Mouse (Mus musculus) forelimb bud, embryonic 11.5 days (tissue): ENCODE measurements at regions not wholly inside any gene's neighbourhood (a gene's known extent, or its start where the extent isn't known, plus 50 kb on each side); places are given as distances from the start of the nearest gene placed in this dataset.

Source experiments
- DNase-seq: peaks from one replicate; pipeline ENCODE4 v3.0.0-alpha.2; 2012; ENCODE audit warnings: low read depth, low spot score

- DNase-seq, result no peak
These were observed 1400.5 kb upstream of the Lrrc6 start for GRCm38 (mm10) chr15:67901191-67901601.

DNA sequence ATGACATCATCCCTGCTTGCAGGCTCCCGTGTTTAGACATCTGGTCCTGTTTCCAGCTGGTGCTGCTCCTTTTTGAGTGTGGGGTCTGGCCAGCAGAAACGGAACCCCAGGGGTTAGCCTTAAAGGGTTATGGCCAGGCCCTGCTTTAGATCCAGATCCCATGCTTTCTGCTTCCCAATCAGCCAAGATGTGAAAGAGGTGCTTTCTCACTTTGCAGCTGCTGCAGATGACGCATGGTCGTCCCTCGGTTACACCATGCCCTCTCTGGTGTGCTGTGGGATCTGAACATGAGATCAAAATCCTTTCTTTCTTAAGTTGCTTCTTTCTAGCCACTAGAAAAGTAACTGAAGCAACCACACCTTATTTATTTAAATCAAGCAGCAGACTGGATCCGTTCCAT is 1399.1 kb upstream of the Lrrc6 start:
- no peak for DNase-seq

GRCm38 (mm10) chr15:67898959-67899403 is 1398.3 kb upstream of the Lrrc6 start:
- DNase-seq, result no peak

DNA sequence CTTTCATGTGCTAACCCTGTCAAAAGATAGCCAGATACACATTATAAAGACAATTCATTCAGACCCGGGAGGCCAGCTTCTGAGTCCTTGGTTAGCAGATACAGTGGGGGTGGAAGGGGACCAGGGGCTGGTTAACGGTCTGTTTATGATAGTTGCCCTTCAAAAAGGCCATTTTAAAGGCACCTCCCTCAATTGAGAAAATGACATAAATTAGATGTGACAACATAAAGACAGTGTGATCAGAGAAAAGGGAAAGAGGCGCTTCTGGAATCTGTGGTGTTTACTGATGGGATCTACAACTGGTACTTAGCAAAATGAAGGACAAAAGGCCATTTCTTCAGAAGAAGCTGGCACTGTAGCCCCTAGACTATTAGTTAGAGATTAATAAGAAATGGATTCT is 1391.4 kb upstream of the Lrrc6 start:
- DNase-seq, result no peak

- DNase-seq, result no peak
These were observed 1390.0 kb upstream of the Lrrc6 start for GRCm38 (mm10) chr15:67890612-67891304.

- DNase-seq, result no peak
These were observed 1387.8 kb upstream of the Lrrc6 start for GRCm38 (mm10) chr15:67888548-67888947.

- DNase-seq, result no peak
These were observed 1354.6 kb upstream of the Lrrc6 start for GRCm38 (mm10) chr15:67855291-67855690.

- DNase-seq, result no peak
These were observed 1349.4 kb upstream of the Lrrc6 start for GRCm38 (mm10) chr15:67850118-67850517.

GRCm38 (mm10) chr15:67845707-67846106 is 1345.0 kb upstream of the Lrrc6 start:
- no peak for DNase-seq

- no peak for DNase-seq
These were observed 1340.0 kb upstream of the Lrrc6 start for GRCm38 (mm10) chr15:67840671-67841070.

DNA sequence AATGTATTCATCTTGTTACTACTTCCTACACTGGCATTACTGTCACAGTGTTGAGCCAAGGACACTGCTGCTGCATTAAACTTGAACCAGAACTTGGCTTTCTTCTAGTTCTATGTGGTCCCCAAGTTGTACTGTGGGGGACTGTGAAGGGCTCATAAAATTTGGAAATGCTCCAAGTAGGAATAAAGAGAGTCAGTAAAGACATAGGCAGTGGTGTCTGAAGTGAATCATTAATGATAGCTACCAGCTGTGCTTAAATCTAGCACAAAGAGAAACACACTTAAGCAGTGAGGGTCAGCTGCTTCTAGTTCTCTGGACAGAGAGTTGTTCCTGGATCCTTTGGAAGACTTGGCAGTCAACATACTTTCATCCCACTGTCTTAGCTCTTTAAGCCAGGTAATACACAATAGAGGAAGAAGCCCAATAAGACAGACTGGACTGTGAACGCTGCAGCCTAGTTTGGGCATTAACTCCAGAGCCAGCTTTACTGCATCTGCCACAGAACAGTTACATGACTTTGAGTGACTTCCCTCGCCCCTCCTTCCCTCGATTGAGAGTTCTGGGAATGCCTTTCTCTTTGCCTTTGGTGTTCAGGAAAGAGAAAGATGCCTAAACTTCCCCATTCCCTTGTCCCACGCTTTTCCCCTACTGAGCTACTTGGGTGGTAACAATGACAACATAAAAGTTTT is 1325.2 kb upstream of the Lrrc6 start:
- DNase-seq, result no peak

- DNase-seq, result no peak
These were observed 1322.5 kb upstream of the Lrrc6 start for GRCm38 (mm10) chr15:67823226-67823625.

DNA sequence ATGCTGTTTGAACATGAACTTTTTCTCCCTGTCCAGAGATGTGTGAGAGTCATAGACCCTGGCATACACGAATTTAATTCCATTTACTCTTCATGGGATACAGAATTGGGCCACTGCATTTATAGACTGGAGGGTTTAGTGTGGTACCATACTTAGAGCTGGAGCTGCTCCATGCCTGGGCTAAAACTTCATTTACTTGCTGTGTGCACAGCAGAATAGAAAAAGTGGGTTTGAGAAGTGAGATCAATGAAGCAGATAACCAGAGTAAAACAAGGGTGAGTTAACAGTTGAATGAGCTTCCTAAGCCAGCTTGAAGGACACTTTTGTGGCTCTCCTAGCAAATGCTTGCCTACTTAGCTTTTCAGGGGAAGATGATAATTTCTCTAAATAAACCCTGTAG is 1299.2 kb upstream of the Lrrc6 start:
- no peak for DNase-seq

- no peak for DNase-seq
These were observed 1294.9 kb upstream of the Lrrc6 start for GRCm38 (mm10) chr15:67795578-67795977.

DNA sequence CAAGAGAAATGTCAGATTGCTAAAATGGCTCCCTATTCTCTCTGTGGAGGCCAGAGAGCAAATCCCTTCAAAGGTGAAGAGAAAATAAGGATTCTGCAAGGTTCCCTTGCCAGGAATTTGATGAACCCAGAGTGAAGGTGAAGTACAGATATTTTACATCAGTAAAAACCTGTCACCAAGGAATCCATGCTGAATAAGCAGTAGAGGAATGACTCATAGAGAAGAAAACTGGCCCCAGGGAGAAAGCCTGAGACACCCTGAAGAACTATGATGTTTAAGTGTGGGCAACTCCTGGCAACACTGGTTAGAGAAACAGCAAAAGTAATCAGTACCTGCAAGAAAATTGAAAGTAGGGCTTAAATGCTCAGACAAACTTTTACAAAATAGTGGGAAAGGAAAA is 1292.1 kb upstream of the Lrrc6 start:
- no peak for DNase-seq

DNA sequence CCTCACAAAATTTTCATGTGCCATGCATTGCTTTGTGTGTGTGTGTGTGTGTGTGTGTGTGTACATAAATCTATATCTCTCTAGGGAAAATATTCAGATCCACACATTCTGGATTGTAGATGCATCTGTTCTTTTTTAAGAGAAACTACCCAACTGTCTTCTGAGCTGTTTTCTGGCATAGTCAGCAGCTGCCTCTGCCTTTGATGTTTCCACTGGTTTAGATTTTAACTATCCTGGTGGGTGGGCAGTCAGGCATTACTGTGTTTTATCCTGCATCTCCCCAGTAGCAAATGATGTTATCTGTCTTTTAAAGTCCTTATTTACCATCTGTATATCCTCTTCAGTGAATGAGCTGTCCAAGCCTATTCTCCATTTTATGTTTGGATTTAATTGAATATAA is 1287.9 kb upstream of the Lrrc6 start:
- DNase-seq, result no peak

DNA sequence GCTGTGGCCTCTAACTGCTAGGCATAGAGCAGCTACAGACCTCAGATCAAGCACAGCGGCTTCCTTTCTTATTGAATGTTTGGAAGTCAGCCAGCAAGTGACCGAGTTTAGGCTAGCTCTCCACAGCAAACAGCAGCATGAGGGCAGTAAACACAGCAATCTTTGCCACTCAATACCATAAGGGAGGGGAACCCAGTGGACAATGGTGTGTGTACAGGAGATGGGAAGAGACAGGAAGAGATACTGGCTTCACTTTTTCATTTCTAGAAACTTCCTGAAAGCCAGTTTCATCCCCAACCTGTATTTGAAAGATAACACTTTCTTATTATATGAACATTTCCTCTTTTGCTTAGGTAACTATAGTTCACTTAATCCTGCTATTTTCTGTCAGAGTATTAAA is 1284.9 kb upstream of the Lrrc6 start:
- no peak for DNase-seq

DNA sequence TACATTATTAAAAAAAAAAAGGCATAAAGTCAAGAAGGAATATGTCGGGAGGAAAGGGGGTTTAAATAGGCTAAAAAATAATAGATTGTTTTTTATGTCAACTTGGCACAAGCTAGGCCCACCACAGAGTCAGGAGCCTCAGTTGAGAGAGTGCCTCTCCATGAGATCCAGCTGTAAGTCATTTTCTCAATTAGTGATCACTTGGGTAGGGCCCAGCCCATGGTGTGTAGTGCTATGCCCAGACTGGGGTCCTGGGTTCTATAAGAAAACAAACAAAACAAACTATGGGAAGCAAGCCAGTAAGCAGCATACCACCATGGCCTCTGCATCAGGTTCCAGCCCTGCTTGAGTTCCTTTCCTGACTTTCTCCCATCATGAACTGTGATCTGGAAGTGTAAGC is 1283.0 kb upstream of the Lrrc6 start:
- DNase-seq, result no peak

GRCm38 (mm10) chr15:67782505-67782904 is 1281.8 kb upstream of the Lrrc6 start:
- DNase-seq, result no peak

GRCm38 (mm10) chr15:67780856-67781255 is 1280.1 kb upstream of the Lrrc6 start:
- no peak for DNase-seq

- no peak for DNase-seq
These were observed 1266.9 kb upstream of the Lrrc6 start for GRCm38 (mm10) chr15:67767624-67768023.

DNA sequence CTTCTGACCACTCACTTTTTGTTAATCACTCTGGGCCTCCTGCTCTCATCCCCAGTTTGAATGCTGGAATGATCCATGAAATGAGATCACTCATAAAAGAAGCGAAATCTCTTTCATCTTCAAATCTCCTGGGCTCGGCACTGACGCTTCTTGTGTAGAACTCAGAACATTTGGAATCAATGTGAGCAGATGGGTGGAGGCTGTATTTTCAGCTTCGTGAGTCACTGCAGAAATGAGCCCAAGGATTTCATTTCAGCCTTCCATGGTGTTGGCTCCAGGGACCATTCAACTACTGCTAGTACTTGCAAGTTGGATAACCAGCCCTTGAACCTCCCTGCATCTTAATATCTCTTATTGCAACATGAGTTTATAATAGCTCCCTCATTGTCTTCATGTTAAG is 1258.5 kb upstream of the Lrrc6 start:
- no peak for DNase-seq

DNA sequence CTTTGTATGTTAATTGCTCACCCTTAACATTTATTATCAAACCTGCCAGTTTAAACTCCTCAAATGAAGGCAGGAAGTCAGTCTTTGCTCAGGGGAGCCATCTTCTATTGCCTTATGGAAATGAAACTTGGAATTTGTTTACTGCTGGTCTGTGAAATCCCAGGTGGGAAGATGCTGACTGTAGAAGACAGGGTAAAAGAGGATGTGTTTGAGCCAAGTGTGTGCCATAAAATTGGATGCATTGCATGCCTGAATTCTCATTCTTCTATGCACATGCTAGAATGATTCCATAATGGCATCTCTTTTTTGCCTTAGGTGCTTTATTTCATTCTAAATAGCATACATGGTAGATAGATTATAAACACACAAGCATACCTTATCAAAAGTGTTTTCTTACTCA is 1249.9 kb upstream of the Lrrc6 start:
- DNase-seq, result no peak
